In the genomic region with DNA sequence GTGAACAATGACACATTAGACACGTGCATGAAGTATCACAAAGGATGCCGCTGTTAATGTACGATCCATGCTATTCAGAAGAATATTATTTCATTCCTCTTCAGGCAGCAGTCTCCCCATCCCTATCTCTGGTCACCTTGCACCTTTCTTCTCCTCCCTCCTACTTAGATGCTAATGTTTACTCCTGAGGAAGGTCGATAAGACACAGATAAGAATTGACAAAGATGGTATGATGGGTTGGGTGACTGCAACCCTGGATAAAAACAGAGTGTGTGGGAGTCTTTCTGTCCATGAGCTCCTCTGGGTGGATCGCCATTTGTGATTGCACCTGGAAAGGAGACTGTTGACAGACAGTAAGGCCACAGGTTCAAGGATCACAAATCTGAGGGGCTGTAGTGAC, we compare ENCODE assay signal across 1 mouse cellular context.
TF ChIP-seq lines count a peak whose summit lies in the region.

No protein-coding gene starts in this region.

TF ChIP-seq in MEL, 35 proteins besides CTCF, POLR2A, EP300 and RAD21:
- TF ChIP-seq CHD1 (IDR thresholded peaks at IDR 0.05; ENCODE audit: low read depth, low read length): no peak
- TF ChIP-seq TCF12 (IDR thresholded peaks at IDR 0.05; ENCODE audit: low read depth, low read length): peak; percentile 62; the same call in 1 of the 2 replicates
- TF ChIP-seq GATA1 (IDR thresholded peaks at IDR 0.05; ENCODE audit: low read depth, low read length): peak; percentile 74
